Mouse (Mus musculus) G1E-ER4 (cell line): ENCODE data around the gene Thra. TPM values are rescaled to one million over a fixed set of nuclear protein-coding genes. Genes with fewer than 3 reads are reported as not detected.

ENCODE experiments used
- GATA1 ChIP-seq: IDR thresholded peaks from one replicate; pipeline ENCODE4 v1.8.0; 2012; ENCODE audit warnings: low read length, inconsistent platforms
- polyA plus RNA-seq: library from polyadenylated mRNA; stranded (reverse); fragments of >175 nt; gene quantifications from 2 replicates; pipeline ENCODE4 v1.2.3, GENCODE M21; 2012

Thra gene
- polyA plus RNA-seq, 1 experiment, result 40.6 TPM

DNA sequence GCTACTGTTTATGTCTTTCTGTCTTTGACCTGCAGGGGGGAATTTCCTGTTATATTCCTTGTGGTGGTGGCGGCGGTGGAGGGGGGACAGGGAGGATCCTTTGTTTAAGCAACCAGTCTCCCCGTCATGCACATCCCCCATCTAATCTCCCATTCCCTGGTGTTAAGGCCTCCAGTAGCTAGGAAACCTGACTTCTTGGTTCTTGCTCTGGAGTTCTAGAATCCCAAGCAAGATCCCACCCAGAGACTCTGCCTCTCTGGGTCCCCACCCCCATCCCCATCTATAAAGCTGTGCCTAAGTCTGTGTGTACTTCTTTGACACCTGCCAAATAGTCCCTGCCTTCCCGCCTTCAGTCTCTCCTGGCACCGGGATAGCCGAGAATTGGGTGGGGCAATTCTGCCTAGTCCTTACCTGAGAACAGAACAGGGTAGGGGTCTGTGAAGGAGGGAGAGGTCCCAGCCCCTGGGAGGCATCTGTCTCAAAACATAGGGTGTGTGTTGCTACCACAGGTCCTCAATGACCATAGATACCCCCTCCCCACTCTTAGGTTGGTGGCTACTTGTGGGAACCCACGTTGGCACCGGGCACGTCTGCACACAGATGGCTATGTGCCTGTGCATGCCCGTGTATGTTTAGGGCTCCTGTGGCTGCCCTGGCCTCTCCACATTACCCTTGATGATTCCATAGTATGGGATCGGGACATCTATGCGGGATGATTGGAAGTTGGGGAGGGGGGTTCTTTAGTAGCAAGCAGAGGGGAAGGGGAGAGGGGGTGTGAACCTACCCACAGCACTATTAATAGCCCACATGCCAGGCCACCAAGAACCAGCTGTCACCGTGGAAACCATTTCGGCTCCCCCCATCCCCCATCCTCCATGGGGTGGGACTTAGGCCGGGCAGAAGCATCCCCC, 8.3 kb downstream of the Thra start:
- no peak for TF ChIP-seq GATA1

- TF ChIP-seq GATA1, result no peak
Measured at GRCm38 (mm10) chr11:98749716-98750115, 9.3 kb downstream of the Thra start.

DNA sequence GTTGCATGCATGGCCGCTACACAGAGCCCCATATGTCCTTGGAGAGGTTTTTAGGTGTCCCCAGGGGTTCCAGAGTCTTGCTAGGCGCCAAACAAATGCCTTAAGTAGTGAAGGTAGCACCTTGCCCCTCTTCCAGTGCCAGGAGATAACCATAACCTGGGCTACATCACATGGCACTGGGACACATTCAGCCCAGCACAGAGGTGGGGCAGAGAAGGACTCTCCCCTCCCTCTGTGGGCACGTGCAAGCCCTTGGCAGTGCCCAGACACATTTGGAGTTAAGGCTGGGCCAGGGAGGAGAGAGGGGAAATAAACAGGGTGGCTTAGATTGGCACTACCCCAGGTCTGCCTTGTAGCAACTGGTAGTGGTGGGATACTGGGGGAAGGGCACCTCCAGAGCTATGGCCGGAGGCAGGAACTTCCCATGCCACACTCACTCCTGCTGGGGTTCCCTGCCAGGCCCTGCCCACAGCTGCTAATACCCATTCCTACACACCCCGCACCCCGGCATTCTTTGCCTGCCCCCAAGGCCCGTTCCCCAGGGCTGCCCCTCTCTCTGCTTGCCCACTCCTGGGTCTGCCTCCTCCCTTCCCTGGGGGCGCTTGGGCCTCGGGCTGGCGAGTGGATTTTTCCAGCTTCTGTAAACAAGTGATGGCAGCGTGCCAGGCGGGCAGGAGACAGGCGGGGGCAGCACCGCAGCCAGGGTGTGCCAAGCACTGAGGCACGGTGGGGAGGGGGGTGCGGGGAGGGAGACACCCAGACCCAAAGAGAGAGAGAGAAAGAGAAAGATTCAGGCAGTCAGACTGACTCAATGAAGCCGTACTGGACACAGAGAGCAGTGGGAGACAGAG, 10.1 kb downstream of the Thra start:
- TF ChIP-seq GATA1, result no peak

GRCm38 (mm10) chr11:98751221-98751782, 10.9 kb downstream of the Thra start:
- TF ChIP-seq GATA1, result no peak

DNA sequence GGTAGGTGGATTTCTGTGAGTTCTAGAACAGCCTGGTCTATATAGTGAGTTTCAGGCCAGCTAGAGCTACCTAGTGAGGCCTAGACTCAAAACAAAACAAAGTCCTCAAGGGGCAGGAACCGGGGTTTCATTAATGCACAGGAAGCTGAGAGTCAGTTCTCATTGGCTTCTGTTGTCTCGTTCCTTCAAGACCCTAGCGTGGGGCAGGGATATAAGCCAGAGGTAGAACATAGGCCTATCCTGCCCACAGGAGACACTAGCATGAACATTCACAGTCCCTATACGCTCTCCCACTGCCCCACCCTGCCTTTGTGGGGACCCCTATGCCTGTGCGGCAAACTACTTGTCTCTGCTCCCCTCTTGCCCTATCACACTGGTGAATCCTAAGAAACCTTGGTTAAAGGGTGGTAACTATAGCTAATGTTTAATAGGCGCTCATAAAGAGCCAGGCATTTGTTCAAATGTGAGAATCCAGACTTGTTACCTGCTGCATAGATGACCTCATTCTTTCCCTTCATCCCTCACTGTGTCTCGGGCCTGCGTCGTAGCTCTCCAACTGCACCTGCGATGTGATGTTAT, 12.2 kb downstream of the Thra start:
- no peak for TF ChIP-seq GATA1

DNA sequence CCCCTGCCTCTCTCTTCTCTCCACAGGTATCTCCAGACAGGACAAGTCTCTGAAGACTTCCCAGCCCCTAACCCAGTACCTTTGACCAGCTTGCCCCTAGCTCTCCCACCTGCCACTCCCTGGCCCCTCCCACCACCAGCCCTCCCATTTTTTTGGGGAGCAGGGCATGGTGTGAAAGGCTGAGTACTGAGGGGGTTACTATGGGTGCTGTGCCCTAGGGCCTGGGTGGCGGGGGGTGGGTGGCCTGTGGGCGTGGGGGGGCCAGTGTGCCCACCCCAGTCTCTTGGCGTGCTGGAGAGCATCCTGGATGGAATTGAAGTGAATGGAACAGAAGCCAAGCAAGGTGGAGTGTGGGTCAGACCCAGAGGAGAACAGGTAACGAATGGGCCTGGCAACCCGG, 12.8 kb downstream of the Thra start:
- no peak for TF ChIP-seq GATA1

DNA sequence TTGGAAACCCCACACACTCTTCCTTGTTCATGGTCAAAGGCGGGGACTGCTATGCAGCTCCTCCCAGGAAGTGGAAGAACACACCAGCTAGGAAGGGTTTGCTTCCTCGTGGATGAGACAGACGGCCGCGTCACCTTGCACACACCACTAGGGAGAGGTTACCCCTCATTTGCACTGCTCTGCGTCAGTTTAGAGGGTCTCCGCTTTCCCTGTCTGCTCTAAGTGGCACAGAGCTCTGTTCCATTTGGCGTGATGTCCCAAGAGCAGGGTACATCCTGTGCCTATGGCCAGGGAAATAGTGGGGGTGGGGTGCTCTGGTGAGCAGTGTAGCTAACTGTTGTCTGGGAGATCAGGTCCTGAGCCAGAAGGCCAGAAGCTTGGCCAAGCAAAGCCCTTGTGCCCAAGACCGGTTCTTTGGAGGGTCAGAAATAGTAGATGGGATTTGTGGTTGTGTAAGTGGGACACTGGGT, 13.7 kb downstream of the Thra start:
- TF ChIP-seq GATA1, result no peak

GRCm38 (mm10) chr11:98754621-98755181, 14.3 kb downstream of the Thra start:
- no peak for TF ChIP-seq GATA1

- TF ChIP-seq GATA1, result no peak
Measured at GRCm38 (mm10) chr11:98755726-98756380, 15.4 kb downstream of the Thra start.

- no peak for TF ChIP-seq GATA1
Measured at GRCm38 (mm10) chr11:98756711-98757110, 16.3 kb downstream of the Thra start.

- no peak for TF ChIP-seq GATA1
Measured at GRCm38 (mm10) chr11:98761939-98762338, 21.5 kb downstream of the Thra start.

DNA sequence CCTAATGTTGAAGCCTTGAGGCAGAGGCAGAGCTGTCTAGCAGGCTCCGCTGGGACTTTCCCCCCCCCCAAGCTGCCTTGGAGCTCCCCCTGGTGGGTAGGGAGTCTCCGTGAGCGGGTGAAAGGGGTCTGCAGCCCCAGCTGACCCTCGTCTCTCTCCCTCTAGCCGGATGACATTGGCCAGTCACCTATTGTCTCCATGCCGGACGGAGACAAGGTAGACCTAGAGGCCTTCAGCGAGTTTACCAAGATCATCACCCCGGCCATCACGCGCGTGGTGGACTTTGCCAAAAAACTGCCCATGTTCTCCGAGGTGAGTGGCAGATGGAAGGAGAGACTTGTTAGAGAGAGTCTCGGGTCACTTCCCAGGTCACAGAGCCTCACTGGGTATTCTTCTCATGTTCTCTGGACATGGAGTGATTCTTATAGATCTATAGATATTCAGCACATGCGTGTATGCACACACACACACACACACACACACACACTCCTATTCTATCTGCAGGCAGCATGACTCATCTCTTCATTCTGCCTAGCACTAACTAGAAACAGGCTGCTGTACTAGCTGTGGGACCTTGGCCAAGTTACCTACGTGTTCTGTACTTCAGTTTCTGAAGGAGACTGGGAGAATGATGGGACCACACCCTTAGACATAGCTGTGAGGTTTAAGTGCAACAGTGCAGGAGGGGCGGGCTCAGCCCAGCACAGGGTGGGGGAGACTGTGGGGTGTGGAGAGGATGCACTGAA, 22.5 kb downstream of the Thra start:
- no peak for TF ChIP-seq GATA1

- no peak for TF ChIP-seq GATA1
Measured at GRCm38 (mm10) chr11:98763502-98763861, 23.0 kb downstream of the Thra start.

DNA sequence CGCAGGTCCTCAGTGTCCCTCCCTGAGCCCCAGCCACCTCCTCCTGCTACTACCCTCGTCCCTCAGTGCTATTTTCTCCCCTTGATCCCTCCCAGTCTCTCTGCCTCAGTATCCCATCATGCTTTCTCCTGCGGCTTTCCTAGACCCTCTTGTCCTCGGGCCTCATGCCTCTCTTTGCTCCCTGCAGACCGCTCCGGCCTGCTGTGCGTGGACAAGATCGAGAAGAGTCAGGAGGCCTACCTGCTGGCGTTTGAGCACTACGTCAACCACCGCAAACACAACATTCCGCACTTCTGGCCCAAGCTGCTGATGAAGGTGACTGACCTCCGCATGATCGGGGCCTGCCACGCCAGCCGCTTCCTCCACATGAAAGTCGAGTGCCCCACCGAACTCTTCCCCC, 23.7 kb downstream of the Thra start:
- no peak for TF ChIP-seq GATA1
